Mouse (Mus musculus): ENCODE results near the gene Amotl2.
A peak's percentile ranks its signal among the peaks of the same experiment; 100 is the strongest.

Amotl2 gene

GRCm38 (mm10) chr9:102719085-102719484, 2.6 kb downstream of the Amotl2 start:
- no peak for DNase-seq (ENCODE audit: low spot score)

DNA sequence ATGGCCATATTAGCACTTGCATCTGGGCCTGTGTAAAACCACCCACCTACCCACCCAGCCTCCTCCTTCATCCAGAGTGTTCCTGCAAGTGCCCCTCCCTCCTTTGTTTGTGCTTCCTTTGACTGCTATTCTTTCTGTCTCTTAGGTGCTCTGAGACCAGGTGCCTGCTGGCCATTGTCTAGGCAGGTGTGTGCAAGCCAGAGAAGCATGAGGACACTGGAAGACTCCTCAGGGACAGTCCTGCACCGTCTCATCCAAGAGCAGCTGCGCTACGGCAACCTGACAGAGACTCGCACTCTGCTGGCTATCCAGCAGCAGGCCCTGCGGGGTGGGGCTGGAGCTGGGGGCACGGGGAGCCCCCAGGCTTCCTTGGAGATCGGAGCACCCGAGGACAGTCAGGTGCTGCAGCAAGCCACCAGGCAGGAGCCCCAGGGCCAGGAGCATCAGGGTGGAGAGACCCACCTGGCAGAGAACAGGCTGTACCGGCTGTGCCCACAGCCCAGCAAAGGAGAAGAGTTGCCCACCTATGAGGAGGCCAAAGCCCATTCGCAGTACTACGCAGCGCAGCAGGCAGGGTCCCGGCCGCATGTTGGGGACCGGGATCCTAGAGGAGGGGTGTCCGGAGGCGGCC, 3.6 kb downstream of the Amotl2 start:
- no peak for DNase-seq (ENCODE audit: low spot score)

- no peak for DNase-seq (ENCODE audit: low spot score)
Measured at GRCm38 (mm10) chr9:102720567-102721167, 4.2 kb downstream of the Amotl2 start.

DNA sequence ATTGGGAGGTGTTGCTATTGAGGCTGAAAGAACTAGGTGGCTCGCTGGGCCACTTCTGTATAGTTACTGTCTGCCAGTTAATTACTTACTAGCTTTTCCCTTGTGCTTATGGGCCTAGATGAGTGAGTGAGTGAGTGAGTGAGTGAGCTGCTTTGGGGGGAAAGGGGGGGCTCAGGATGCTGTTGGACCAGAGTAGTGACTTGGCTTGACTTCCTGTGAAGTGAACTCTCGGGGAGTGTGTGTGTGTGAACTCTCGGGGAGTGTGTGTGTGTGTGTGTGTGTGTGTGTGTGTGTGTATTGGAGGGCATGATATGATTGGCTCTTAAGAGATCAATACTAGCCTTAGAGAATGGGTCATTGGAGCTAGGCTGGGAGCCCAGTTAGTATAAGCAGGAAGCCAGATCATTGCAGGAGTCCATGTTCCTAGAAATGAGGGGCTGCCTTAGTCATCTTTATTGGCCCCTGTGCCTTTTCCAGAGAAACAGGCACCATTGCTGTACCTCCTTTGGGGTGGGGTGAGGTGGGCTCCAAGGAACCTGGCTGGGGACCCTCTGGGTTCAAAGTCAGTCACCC, 5.0 kb downstream of the Amotl2 start:
- DNase-seq (ENCODE audit: low spot score): no peak

- no peak for DNase-seq (ENCODE audit: low spot score)
Measured at GRCm38 (mm10) chr9:102722071-102722561, 5.6 kb downstream of the Amotl2 start.

DNA sequence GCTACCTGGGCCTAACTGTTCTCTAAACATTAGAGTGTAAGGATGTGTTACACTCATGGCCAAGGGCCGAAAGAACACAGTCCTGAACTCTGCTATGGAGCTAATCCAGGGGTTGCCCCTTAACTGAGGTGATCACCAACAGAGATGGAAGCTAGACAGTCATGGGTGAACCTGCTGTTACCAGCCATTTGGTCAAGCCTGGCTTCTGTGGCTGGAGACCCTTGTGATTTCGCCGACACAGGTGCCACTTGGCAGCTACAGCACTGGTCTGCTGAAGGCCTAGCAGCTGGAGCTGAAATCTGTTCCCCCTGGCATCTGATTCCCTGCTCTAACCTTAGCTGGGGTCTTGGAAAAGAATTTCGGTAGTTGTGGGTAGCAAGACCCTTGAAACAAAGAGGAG, 6.3 kb downstream of the Amotl2 start:
- no peak for DNase-seq (ENCODE audit: low spot score)

DNA sequence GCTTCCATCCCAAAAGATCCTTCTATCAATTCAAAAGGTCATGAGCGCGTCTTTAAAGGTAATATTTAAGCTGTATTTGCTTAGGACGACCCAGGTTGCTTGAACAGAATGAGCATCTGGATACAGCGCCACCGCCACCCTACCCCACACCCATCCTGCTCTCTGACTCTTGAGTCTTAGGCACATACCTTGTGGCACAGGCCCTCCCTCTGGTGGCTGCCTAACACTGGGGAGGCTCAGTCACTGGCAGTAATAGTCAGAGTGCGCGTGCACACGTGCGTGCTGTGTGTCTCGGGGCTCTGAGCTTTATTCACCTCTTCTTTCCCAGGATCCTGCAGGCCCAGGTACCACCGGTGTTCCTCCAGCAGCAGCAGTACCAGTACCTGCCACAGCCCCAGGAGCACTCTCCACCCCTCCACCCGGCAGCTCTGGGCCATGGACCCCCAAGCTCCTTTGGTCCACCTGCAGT, 6.8 kb downstream of the Amotl2 start:
- no peak for DNase-seq (ENCODE audit: low spot score)

- peak; percentile 84 for DNase-seq (ENCODE audit: low spot score)
Measured at GRCm38 (mm10) chr9:102723990-102724461, 7.6 kb downstream of the Amotl2 start.

GRCm38 (mm10) chr9:102724942-102725341, 8.5 kb downstream of the Amotl2 start:
- DNase-seq (ENCODE audit: low spot score): no peak

- no peak for DNase-seq (ENCODE audit: low spot score)
Measured at GRCm38 (mm10) chr9:102725958-102726654, 9.6 kb downstream of the Amotl2 start.

GRCm38 (mm10) chr9:102726811-102727210, 10.3 kb downstream of the Amotl2 start:
- no peak for DNase-seq (ENCODE audit: low spot score)

DNA sequence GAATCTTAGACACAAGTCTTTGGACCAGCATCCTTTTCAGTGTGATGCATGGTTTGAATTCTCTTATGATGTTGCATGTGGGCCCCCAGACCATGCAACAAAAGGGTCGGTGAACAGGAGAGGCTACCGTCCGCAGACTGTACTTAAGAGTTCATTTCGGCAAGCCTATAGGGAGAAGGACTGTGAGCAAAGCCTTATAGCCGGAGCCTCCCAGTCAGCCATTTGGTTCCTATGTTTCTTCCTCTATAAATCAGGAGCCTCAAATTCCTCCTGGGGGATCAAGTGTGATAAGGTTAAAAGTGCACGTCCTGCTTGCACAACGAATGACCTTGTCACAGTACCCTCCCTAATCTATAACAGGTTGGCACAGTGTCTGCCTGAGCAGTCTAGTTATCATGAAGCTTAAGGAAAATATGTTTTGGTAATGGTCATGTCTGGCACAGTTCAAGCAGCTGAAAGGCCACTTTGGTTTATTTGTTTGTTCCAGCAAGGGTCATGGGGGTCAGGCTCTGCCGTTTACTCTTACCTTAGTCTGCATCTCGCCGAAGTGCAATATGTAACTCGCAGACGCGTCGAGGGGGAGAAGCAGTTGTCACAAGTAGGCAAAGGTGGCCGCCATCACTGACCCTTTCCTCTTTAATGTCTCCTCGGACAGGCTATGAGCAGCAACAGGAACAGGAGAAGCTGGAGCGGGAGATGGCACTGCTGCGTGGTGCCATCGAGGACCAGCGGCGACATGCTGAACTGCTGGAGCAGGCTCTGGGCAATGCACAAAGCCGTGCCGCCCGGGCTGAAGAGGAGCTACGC, 11.4 kb downstream of the Amotl2 start:
- DNase-seq (ENCODE audit: low spot score): no peak

GRCm38 (mm10) chr9:102728469-102728747, 11.9 kb downstream of the Amotl2 start:
- DNase-seq (ENCODE audit: low spot score): no peak

GRCm38 (mm10) chr9:102729093-102729845, 12.8 kb downstream of the Amotl2 start:
- no peak for DNase-seq (ENCODE audit: low spot score)

GRCm38 (mm10) chr9:102729876-102730413, 13.5 kb downstream of the Amotl2 start:
- no peak for DNase-seq (ENCODE audit: low spot score)

DNA sequence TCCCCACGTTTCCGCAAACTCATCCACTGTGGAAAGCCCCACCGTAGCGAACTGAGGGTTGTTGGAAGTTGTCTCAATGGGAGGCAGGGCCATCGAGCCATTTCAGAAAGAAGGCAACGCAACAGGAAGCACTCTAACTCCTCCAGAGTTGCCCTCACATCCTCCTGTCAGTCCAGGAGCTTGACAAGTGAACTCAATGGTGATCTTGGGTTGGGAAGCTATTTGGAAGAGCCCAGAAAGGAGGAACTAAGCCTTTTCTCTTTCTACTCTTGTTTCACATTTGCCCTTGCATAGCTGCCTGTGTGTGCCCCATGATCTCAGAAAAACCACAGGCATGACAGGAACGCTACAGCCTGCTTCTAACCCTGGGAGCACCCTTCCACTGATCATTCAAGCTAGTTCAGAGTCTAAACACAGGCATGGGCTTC, 14.6 kb downstream of the Amotl2 start:
- no peak for DNase-seq (ENCODE audit: low spot score)

- DNase-seq (ENCODE audit: low spot score): no peak
Measured at GRCm38 (mm10) chr9:102731574-102732175, 15.2 kb downstream of the Amotl2 start.

- no peak for DNase-seq (ENCODE audit: low spot score)
Measured at GRCm38 (mm10) chr9:102732326-102732865, 15.9 kb downstream of the Amotl2 start.

- DNase-seq (ENCODE audit: low spot score): no peak
Measured at GRCm38 (mm10) chr9:102733459-102733858, 17.0 kb downstream of the Amotl2 start.

Measured in left cerebral cortex, adult 11 months (tissue).